ENCODE assay signal across 8 mouse cellular contexts in the genomic region with DNA sequence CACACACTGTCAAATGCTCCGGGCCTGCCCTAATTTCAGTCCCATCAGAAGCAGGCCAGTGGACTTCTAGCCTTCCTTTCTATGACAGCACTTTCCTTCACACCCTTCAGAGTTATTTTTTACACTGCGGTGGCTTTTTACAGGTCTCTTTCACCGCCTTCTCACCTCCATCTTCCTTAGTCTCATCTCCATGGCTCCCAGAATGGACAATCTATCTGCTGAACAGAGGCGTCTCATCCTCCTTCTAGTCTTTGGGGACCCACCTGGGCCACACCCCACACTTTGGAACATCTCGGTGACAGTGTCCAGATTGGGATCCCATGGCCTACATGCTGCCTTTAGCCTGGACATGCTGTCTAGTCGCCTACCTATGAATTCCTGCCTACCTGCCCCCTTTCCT. TPM values are rescaled to one million over a fixed set of nuclear protein-coding genes. Genes with fewer than 3 reads are reported as not detected.
DNase-seq lines count a peak whose midpoint lies in the region; ATAC-seq and TF ChIP-seq lines count a peak whose summit lies in the region.

No protein-coding gene starts in this region.

- H3K27me3 ChIP-seq in heart, adult 2 months (ENCODE audit: control insufficient read depth, insufficient read depth, low read length): no peaks in the 10 kb centered on the region; the same call in 1 of the 2 replicates
- H3K27me3 ChIP-seq in midbrain, embryonic 10.5 days (ENCODE audit: low read depth, poor library complexity, severe bottlenecking): peaks cover 14% of the 10 kb centered on the region
- H3K27me3 ChIP-seq in midbrain, embryonic 11.5 days (ENCODE audit: control insufficient read depth, insufficient read depth, low read length): no peaks in the 10 kb centered on the region
- no peaks in the 10 kb centered on the region for H3K27me3 ChIP-seq in limb, embryonic 14.5 days (ENCODE audit: control insufficient read depth, insufficient read depth, low read length)
- H3K27me3 ChIP-seq in stomach, embryonic 14.5 days (ENCODE audit: control insufficient read depth, insufficient read depth, low read length): no peaks in the 10 kb centered on the region

- peaks cover 16% of the 10 kb centered on the region for H3K4me1 ChIP-seq in heart, adult 2 months (ENCODE audit: control insufficient read depth, insufficient read depth, low read length)
- H3K4me1 ChIP-seq in midbrain, embryonic 10.5 days: peaks cover 28% of the 10 kb centered on the region
- no peaks in the 10 kb centered on the region for H3K4me1 ChIP-seq in midbrain, embryonic 11.5 days (ENCODE audit: control insufficient read depth, insufficient read depth, low read length)
- H3K4me1 ChIP-seq in limb, embryonic 14.5 days (ENCODE audit: control insufficient read depth, insufficient read depth, low read length): peaks cover 10% of the 10 kb centered on the region
- H3K4me1 ChIP-seq in stomach, embryonic 14.5 days (ENCODE audit: control insufficient read depth, insufficient read depth, low read length): peaks cover 10% of the 10 kb centered on the region; the same call in 1 of the 2 replicates

- no peak for ATAC-seq in midbrain, embryonic 11.5 days (ENCODE audit: low FRiP score)
- no peak for ATAC-seq in limb, embryonic 14.5 days (ENCODE audit: low FRiP score, low read depth)
- no peak for ATAC-seq in stomach, embryonic 14.5 days (ENCODE audit: insufficient number of reproducible peaks, insufficient read depth, low FRiP score, low read depth)

- peak overlapping the region; percentile 62 for H3K9ac ChIP-seq in heart, adult 2 months (ENCODE audit: low read depth, low read length)
- H3K9ac ChIP-seq in midbrain, embryonic 11.5 days (ENCODE audit: low read length): no peak overlapping the region
- H3K9ac ChIP-seq in limb, embryonic 14.5 days (ENCODE audit: low read depth, low read length, severe bottlenecking): peak overlapping the region; percentile 43; the same call in 1 of the 2 replicates
- no peak overlapping the region; the same call in 1 of the 2 replicates for H3K9ac ChIP-seq in stomach, embryonic 14.5 days (replicated peaks; ENCODE audit: low read depth, low read length)

- H3K4me2 ChIP-seq in midbrain, embryonic 11.5 days: no peak overlapping the region; the same call in 1 of the 2 replicates
- peak overlapping the region; percentile 56 for H3K4me2 ChIP-seq in limb, embryonic 14.5 days (replicated peaks; ENCODE audit: low read depth, low read length, severe bottlenecking)
- peak overlapping the region; percentile 44 for H3K4me2 ChIP-seq in stomach, embryonic 14.5 days (replicated peaks; ENCODE audit: low read depth, low read length)

- no peaks in the 10 kb centered on the region for H3K79me2 ChIP-seq in heart, adult 2 months (replicated peaks; ENCODE audit: control insufficient read depth, insufficient read depth, low read length)

- H3K36me3 ChIP-seq in heart, adult 2 months (ENCODE audit: control insufficient read depth, insufficient read depth, low read length): no peaks in the 10 kb centered on the region
- no peaks in the 10 kb centered on the region for H3K36me3 ChIP-seq in midbrain, embryonic 10.5 days
- H3K36me3 ChIP-seq in midbrain, embryonic 11.5 days (ENCODE audit: control insufficient read depth, insufficient read depth, low read length): no peaks in the 10 kb centered on the region
- H3K36me3 ChIP-seq in limb, embryonic 14.5 days (ENCODE audit: control insufficient read depth, insufficient read depth, low read length): no peaks in the 10 kb centered on the region
- no peaks in the 10 kb centered on the region for H3K36me3 ChIP-seq in stomach, embryonic 14.5 days (ENCODE audit: control insufficient read depth, insufficient read depth, low read length)

- H3K9me3 ChIP-seq in midbrain, embryonic 10.5 days (replicated peaks): no peaks in the 10 kb centered on the region
- no peaks in the 10 kb centered on the region for H3K9me3 ChIP-seq in midbrain, embryonic 11.5 days (ENCODE audit: control insufficient read depth, low read length)
- no peaks in the 10 kb centered on the region for H3K9me3 ChIP-seq in limb, embryonic 14.5 days (ENCODE audit: control insufficient read depth, low read length)
- H3K9me3 ChIP-seq in stomach, embryonic 14.5 days (ENCODE audit: control insufficient read depth, low read depth, low read length): no peaks in the 10 kb centered on the region

- no peak for TF ChIP-seq EP300 in heart, adult 2 months (IDR thresholded peaks at IDR 0.05; ENCODE audit: insufficient read depth, low read depth, low read length)

- H3K4me3 ChIP-seq in heart, adult 2 months: peak overlapping the region; percentile 47
- peak overlapping the region; percentile 34; the same call in 1 of the 2 replicates for H3K4me3 ChIP-seq in midbrain, embryonic 10.5 days
- H3K4me3 ChIP-seq in midbrain, embryonic 11.5 days (ENCODE audit: low read depth, low read length): no peak overlapping the region
- H3K4me3 ChIP-seq in limb, embryonic 14.5 days (replicated peaks; ENCODE audit: low read length): peak overlapping the region; percentile 31
- H3K4me3 ChIP-seq in stomach, embryonic 14.5 days (ENCODE audit: low read depth, low read length): peak overlapping the region; percentile 22

- no peak for DNase-seq in heart, adult 2 months
- DNase-seq in heart, adult 18-20 months: no peak
- no peak for DNase-seq in midbrain, embryonic 10.5 days (ENCODE audit: low spot score)
- no peak for DNase-seq in midbrain, embryonic 11.5 days (ENCODE audit: low spot score, missing footprints)
- no peak for DNase-seq in limb, embryonic 14.5 days (ENCODE audit: low spot score)
- DNase-seq in cerebellum, postnatal 14 days: no peak
- DNase-seq in left cerebral cortex, adult 9 months (ENCODE audit: low spot score in 2 of 2): no peak

- intact Hi-C loops in heart, adult 2 months (cut with DNase I): no loop called here

- TF ChIP-seq POLR2A in heart, adult 2 months (IDR thresholded peaks at IDR 0.05; ENCODE audit: insufficient read depth, low read depth, low read length): no peak
- no peak for TF ChIP-seq POLR2A in limb, embryonic 14.5 days (IDR thresholded peaks at IDR 0.05; ENCODE audit: borderline replicate concordance, extremely low read depth, insufficient read depth, insufficient read length)

- 57% methylated on average over 6 of the region's 6 CpGs for WGBS in heart, adult 2 months
- 78% methylated on average over 6 of the region's 6 CpGs for WGBS in midbrain, embryonic 10.5 days
- 76% methylated on average over 6 of the region's 6 CpGs for WGBS in midbrain, embryonic 11.5 days
- 66% methylated on average over 6 of the region's 6 CpGs for WGBS in limb, embryonic 14.5 days
- WGBS in stomach, embryonic 14.5 days: 56% methylated on average over 6 of the region's 6 CpGs

- peak overlapping the region; percentile 63; the same call in 1 of the 2 replicates for H3K27ac ChIP-seq in heart, adult 2 months
- H3K27ac ChIP-seq in midbrain, embryonic 10.5 days (replicated peaks): no peak overlapping the region; the same call in 1 of the 2 replicates
- H3K27ac ChIP-seq in midbrain, embryonic 11.5 days (ENCODE audit: low read depth, low read length): no peak overlapping the region
- H3K27ac ChIP-seq in limb, embryonic 14.5 days (replicated peaks; ENCODE audit: low read depth, low read length): no peak overlapping the region
- H3K27ac ChIP-seq in stomach, embryonic 14.5 days (ENCODE audit: low read length): peak overlapping the region; percentile 30; the same call in 1 of the 2 replicates

- no peak for TF ChIP-seq CTCF in heart, adult 2 months (IDR thresholded peaks at IDR 0.05)

RNA-seq across cellular contexts. Expression of gene Traf1, which starts 0.6 kb away (rescaled TPM):
- 1 to 10 TPM; 1.2 TPM for total RNA-seq in heart, adult 2 months (2021)
- polyA plus RNA-seq in heart, adult 2 months (2012; rRNA removed): 2.0 and 2.5 TPM in 2 replicates
- total RNA-seq in heart, adult 18-20 months (2021): 1 to 10 TPM; 1.9 to 3.5 TPM
- polyA plus RNA-seq in midbrain, embryonic 10.5 days (2016; fragmentation: Nextera tagmentation; extraction: Ambion mirVana): 0.12 and 0.27 TPM in 2 replicates
- 0.32 and 0.34 TPM in 2 replicates for polyA plus RNA-seq in midbrain, embryonic 11.5 days (2014; fragmentation: Nextera tagmentation; extraction: Ambion mirVana)
- 5.1 and 7.0 TPM in 2 replicates for polyA plus RNA-seq in limb, embryonic 14.5 days (2012; rRNA removed)
- 4.0 and 4.9 TPM in 2 replicates for polyA plus RNA-seq in limb, embryonic 14.5 days (2014; fragmentation: Nextera tagmentation; extraction: Ambion mirVana)
- 3.7 and 4.3 TPM in 2 replicates for polyA plus RNA-seq in stomach, embryonic 14.5 days (2014; fragmentation: Nextera tagmentation; extraction: Ambion mirVana)

RNA-seq across cellular contexts. Expression of gene Phf19, which starts 47.1 kb away (rescaled TPM):
- 1 to 10 TPM in 1 of 2 experiments, under 1 TPM in 1; 0.76 to 1.1 TPM for total RNA-seq in heart, adult 2 months (2021)
- polyA plus RNA-seq in heart, adult 2 months (2012; rRNA removed): 0.80 and 0.91 TPM in 2 replicates
- under 1 TPM; 0.93 to 0.99 TPM for total RNA-seq in heart, adult 18-20 months (2021)
- 2.6 and 2.8 TPM in 2 replicates for polyA plus RNA-seq in midbrain, embryonic 10.5 days (2016; fragmentation: Nextera tagmentation; extraction: Ambion mirVana)
- 3.9 and 4.0 TPM in 2 replicates for polyA plus RNA-seq in midbrain, embryonic 11.5 days (2014; fragmentation: Nextera tagmentation; extraction: Ambion mirVana)
- polyA plus RNA-seq in limb, embryonic 14.5 days (2012; rRNA removed): 7.9 and 8.7 TPM in 2 replicates
- 4.7 and 8.0 TPM in 2 replicates for polyA plus RNA-seq in limb, embryonic 14.5 days (2014; fragmentation: Nextera tagmentation; extraction: Ambion mirVana)
- polyA plus RNA-seq in stomach, embryonic 14.5 days (2014; fragmentation: Nextera tagmentation; extraction: Ambion mirVana): 8.2 and 11.9 TPM in 2 replicates

Comparison
In these comparisons a context has a peak if more than half of its experiments do, and no peak if none do; other contexts are left out.
1. H3K27ac ChIP-seq: peak in heart, adult 2 months (single experiment) and stomach, embryonic 14.5 days (single experiment); none in midbrain, embryonic 10.5 days (single experiment), midbrain, embryonic 11.5 days (single experiment) and limb, embryonic 14.5 days (single experiment).
2. H3K9ac ChIP-seq: peak in heart, adult 2 months (single experiment) and limb, embryonic 14.5 days (single experiment); none in midbrain, embryonic 11.5 days (single experiment) and stomach, embryonic 14.5 days (single experiment).